Mouse (Mus musculus) G1E (cell line): ENCODE results near the gene Dusp5. TPM values are rescaled to one million over a fixed set of nuclear protein-coding genes. Genes with fewer than 3 reads are reported as not detected.

Experiments
- ATAC-seq: 2 replicates; pipeline ENCODE4 v1.8.0; 2016; ENCODE audit warnings: mild to moderate bottlenecking; ENCODE audit not compliant: insufficient number of reproducible peaks, poor library complexity, low FRiP score, severe bottlenecking; ENCODE audit errors: extremely low read depth
- DNase-seq: peaks from one replicate; pipeline ENCODE4 v3.0.0; 2012; ENCODE audit warnings: low spot score
- H3K27me3 ChIP-seq: 2 replicates; pipeline ENCODE4 v1.6.1; 2012; ENCODE audit warnings: mild to moderate bottlenecking, low read length, inconsistent platforms; ENCODE audit not compliant: insufficient read depth
- H3K36me3 ChIP-seq: replicated peaks from 2 replicates; pipeline ENCODE3; 2012; ENCODE audit warnings: mild to moderate bottlenecking, inconsistent platforms
- H3K4me1 ChIP-seq: 2 replicates; pipeline ENCODE4 v1.6.1; 2012; ENCODE audit warnings: low read depth, low read length, inconsistent platforms, mixed read lengths; ENCODE audit not compliant: insufficient read depth
- H3K4me3 ChIP-seq: 2 replicates; pipeline ENCODE4 v1.5.1; 2012; ENCODE audit warnings: low read depth, mild to moderate bottlenecking, inconsistent platforms, low read length, moderate library complexity, mixed read lengths
- H3K9me3 ChIP-seq: replicated peaks from 2 replicates; pipeline ENCODE4 v1.6.1; 2012; ENCODE audit warnings: inconsistent platforms
- CTCF ChIP-seq: IDR thresholded peaks from 2 replicates; pipeline ENCODE4 v1.5.1; 2012; ENCODE audit warnings: low read depth, low read length, inconsistent platforms, mixed read lengths
- GATA1 ChIP-seq: IDR thresholded peaks from 2 replicates; pipeline ENCODE4 v1.6.1; 2012; ENCODE audit warnings: borderline replicate concordance, low read length, inconsistent platforms, mixed read lengths
- GATA2 ChIP-seq: IDR thresholded peaks from 2 replicates; pipeline ENCODE4 v1.6.1; 2012; ENCODE audit warnings: low read depth, low read length, inconsistent platforms, borderline replicate concordance
- POLR2AphosphoS5 ChIP-seq: IDR thresholded peaks from 2 replicates; pipeline ENCODE4 v1.6.1; 2012; ENCODE audit warnings: low read depth, low read length, inconsistent platforms; ENCODE audit not compliant: insufficient replicate concordance
- TAL1 ChIP-seq: conservative IDR thresholded peaks from 2 replicates; pipeline ENCODE4 v1.6.1; 2012; ENCODE audit warnings: low read depth, low read length, inconsistent platforms, mixed read lengths
- polyA plus RNA-seq: library from polyadenylated mRNA; stranded (reverse); fragments of >175 nt; gene quantifications from 2 replicates; pipeline ENCODE4 v1.2.3, GENCODE M21; 2012
- total RNA-seq, 2 experiments: library from RNA; stranded (forward) in 1 of 2; stranded (reverse) in 1 of 2; fragments of 200-1000 nt in 1 of 2; fragments of >200 nt in 1 of 2; fragmentation: Nextera tagmentation in 1 of 2; gene quantifications; 2 replicates each; pipeline ENCODE4 v1.2.3; 2014 to 2017

The Dusp5 gene
- total and polyA plus RNA-seq, 3 experiments = 0.03 to 0.05 TPM; not detected in 1

- Histone ChIP-seq H3K36me3 (no peaks in the 10 kb centered on the region), H3K9me3 (no peaks in the 10 kb centered on the region), H3K4me3 (no peak overlapping the region), H3K4me1 (no peaks in the 10 kb centered on the region), H3K27me3 (no peaks in the 10 kb centered on the region)
- no peak for ATAC-seq
- no peak for DNase-seq
- TF ChIP-seq POLR2AphosphoS5 (no peak), TAL1 (no peak), GATA1 (no peak), CTCF (no peak), GATA2 (no peak)
These were observed 9.9 kb downstream of the Dusp5 start for GRCm38 (mm10) chr19:53538796-53539195.

GRCm38 (mm10) chr19:53539296-53539695 is 10.4 kb downstream of the Dusp5 start:
- no peak for ATAC-seq
- H3K4me3 ChIP-seq = no peak overlapping the region
- H3K4me1 ChIP-seq = no peaks in the 10 kb centered on the region
- H3K9me3 ChIP-seq = no peaks in the 10 kb centered on the region
- no peak for TF ChIP-seq GATA2
- TF ChIP-seq POLR2AphosphoS5 = no peak
- H3K36me3 ChIP-seq = no peaks in the 10 kb centered on the region
- no peaks in the 10 kb centered on the region for H3K27me3 ChIP-seq
- no peak for DNase-seq

GRCm38 (mm10) chr19:53543602-53544001 is 14.7 kb downstream of the Dusp5 start:
- TF ChIP-seq CTCF (no peak), GATA1 (no peak), GATA2 (no peak), POLR2AphosphoS5 (no peak), TAL1 (no peak)
- ATAC-seq (no peak), DNase-seq (no peak)
- H3K4me3 ChIP-seq = no peak overlapping the region
- no peaks in the 10 kb centered on the region for H3K4me1 ChIP-seq
- H3K36me3 ChIP-seq = no peaks in the 10 kb centered on the region
- no peaks in the 10 kb centered on the region for H3K27me3 ChIP-seq
- no peaks in the 10 kb centered on the region for H3K9me3 ChIP-seq

- no peak for ATAC-seq
- no peak for DNase-seq
- Histone ChIP-seq H3K4me3 (no peak overlapping the region), H3K4me1 (no peaks in the 10 kb centered on the region), H3K27me3 (peaks cover 3% of the 10 kb centered on the region; the same call in 1 of the 2 replicates), H3K9me3 (no peaks in the 10 kb centered on the region), H3K36me3 (no peaks in the 10 kb centered on the region)
- TF ChIP-seq CTCF = no peak
- TF ChIP-seq GATA2 = no peak
These were observed 16.1 kb downstream of the Dusp5 start for GRCm38 (mm10) chr19:53544923-53545561.

- no peak overlapping the region for H3K4me3 ChIP-seq
- H3K36me3 ChIP-seq = no peaks in the 10 kb centered on the region
- ATAC-seq = no peak
- DNase-seq = no peak
- no peaks in the 10 kb centered on the region for H3K4me1 ChIP-seq
- TF ChIP-seq GATA1 = no peak
- no peak for TF ChIP-seq TAL1
- no peak for TF ChIP-seq CTCF
- TF ChIP-seq GATA2 = no peak
- TF ChIP-seq POLR2AphosphoS5 = no peak
- no peaks in the 10 kb centered on the region for H3K9me3 ChIP-seq
- H3K27me3 ChIP-seq = peaks cover 14% of the 10 kb centered on the region
These were observed 18.7 kb downstream of the Dusp5 start for GRCm38 (mm10) chr19:53547597-53547996.

GRCm38 (mm10) chr19:53550972-53551371 is 22.1 kb downstream of the Dusp5 start:
- Histone ChIP-seq H3K36me3 (no peaks in the 10 kb centered on the region), H3K27me3 (peaks cover 14% of the 10 kb centered on the region), H3K4me3 (no peak overlapping the region), H3K4me1 (no peaks in the 10 kb centered on the region), H3K9me3 (no peaks in the 10 kb centered on the region)
- DNase-seq (no peak), ATAC-seq (no peak)
- TF ChIP-seq POLR2AphosphoS5 (no peak), GATA1 (no peak), CTCF (no peak), GATA2 (no peak), TAL1 (no peak)
